Mouse (Mus musculus) E14TG2a.4 (cell line): Measurements from ENCODE around the gene Tldc2.

Experiments used
- H3K27me3 ChIP-seq: 2 replicates; pipeline ENCODE4 v1.6.1; 2014; ENCODE audit warnings: low read length, control low read depth; ENCODE audit not compliant: insufficient read depth
- H3K36me3 ChIP-seq: 2 replicates; pipeline ENCODE4 v1.6.1; 2014; ENCODE audit warnings: low read length, control low read depth; ENCODE audit not compliant: insufficient read depth
- H3K4me1 ChIP-seq: replicated peaks from 2 replicates; pipeline ENCODE4 v1.6.1; 2014; ENCODE audit warnings: low read depth, low read length, control low read depth
- H3K4me3 ChIP-seq: replicated peaks from 2 replicates; pipeline ENCODE4 v1.5.1; 2014; ENCODE audit warnings: mild to moderate bottlenecking, low read length
- H3K9me3 ChIP-seq: 2 replicates; pipeline ENCODE4 v1.6.1; 2014; ENCODE audit warnings: low read length, control low read depth
- CTCF ChIP-seq: conservative IDR thresholded peaks from 2 replicates; pipeline ENCODE4 v1.5.1; 2014; ENCODE audit warnings: low read length
- NANOG ChIP-seq: IDR thresholded peaks from 2 replicates; pipeline ENCODE4 v1.6.1; 2014; ENCODE audit warnings: borderline replicate concordance, low read length, mixed read lengths
- POU5F1 ChIP-seq: IDR thresholded peaks from 2 replicates; pipeline ENCODE4 v1.6.1; 2014; ENCODE audit warnings: low read length, borderline replicate concordance

Gene Tldc2

DNA sequence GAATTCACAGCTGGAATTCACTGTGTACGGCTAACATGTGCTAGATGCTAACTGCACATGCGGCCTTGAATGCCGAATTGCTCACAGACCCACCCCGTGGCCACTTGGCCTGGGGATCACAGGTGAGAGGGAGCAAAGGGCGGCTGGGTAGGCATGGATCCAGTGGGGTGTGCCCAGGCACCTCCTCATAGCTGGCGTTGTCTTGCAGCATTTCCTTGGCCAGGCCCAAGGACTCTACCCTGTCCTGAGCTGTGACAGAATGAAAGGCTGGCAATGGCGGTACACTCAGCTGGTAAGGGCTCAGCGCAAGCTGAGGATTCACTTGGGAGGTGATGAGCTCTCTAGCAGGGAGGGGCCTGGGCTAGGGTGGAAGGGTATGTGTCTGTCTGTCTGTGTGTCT, at the start of gene Tldc2:
Gene Tldc2 (plus strand): TSS at position 260 of the 400 bp plus-strand sequence.
- H3K4me1 ChIP-seq, result peaks cover 12% of the 10 kb centered on the region
- H3K4me3 ChIP-seq, result no peak within 1 kb of the TSS

DNA sequence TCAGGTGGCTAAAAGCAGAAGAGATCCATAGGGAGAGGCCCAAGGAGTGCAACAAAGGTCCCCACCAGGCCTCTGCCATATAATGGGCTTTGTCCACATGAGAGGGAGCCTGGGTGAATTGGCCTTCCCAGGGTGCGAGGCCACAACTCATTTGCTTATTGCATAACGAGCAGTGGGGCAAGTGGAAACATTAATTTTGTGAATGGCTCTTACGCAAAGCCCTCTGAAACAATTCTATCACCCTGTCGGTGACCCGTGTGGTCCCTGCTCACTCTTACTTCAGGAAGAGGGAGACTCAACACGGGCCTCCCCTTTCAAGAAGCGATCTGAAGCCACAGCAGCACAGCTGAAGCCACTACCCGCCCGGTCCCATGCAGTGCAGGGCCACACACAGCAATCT, 49.6 kb upstream of the Tldc2 start:
- TF ChIP-seq CTCF (no peak), POU5F1 (no peak), NANOG (no peak)
- Histone ChIP-seq H3K9me3 (no peaks in the 10 kb centered on the region), H3K36me3 (peaks cover 13% of the 10 kb centered on the region; the same call in 1 of the 2 replicates), H3K27me3 (peaks cover 34% of the 10 kb centered on the region), H3K4me3 (no peak overlapping the region), H3K4me1 (peaks cover 29% of the 10 kb centered on the region)

More for the DNA sequence above, at the start of gene Tldc2:
- Histone ChIP-seq H3K27me3 (peaks cover 70% of the 10 kb centered on the region), H3K9me3 (no peaks in the 10 kb centered on the region), H3K36me3 (no peaks in the 10 kb centered on the region)
- TF ChIP-seq NANOG (no peak), CTCF (no peak), POU5F1 (no peak)

DNA sequence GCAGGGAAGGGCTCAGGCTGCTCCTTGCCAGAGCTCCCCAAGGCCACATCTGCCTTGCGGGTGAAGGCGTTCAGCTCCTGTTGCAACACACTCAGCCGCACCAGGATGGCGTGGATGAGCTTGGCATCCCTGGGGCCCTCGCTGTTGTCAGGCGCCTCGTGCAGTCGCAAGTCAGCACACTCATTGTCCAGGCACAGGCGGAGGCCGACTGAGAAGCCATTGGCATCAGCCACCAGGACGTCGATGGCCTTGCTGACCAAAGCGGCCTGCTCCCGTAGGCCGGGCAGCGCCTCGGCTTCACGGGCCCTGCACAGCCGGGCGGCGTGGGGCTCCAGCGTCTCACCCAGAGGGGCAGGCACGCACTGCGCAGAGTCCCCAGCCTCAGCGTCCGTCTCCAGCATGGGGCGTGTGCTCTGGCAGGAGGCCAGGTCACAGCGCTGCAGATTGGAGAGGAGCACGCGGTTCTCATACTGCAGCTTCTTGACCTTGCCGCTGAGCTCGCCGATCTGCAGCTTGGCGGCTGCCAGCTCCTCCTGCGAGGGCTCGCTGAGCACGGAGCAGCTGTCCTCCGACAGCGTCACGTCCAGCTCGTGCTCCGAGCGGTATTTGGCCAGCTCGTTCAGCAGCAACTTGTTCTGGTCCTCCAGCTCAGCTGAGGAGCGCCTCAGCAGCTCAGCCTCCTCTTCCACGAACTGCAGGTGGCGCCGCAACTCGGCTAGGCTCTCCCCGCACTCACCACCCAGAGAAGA, 46.8 kb upstream of the Tldc2 start:
- no peaks in the 10 kb centered on the region for H3K9me3 ChIP-seq
- peaks cover 29% of the 10 kb centered on the region for H3K4me1 ChIP-seq
- peaks cover 38% of the 10 kb centered on the region for H3K27me3 ChIP-seq
- peak overlapping the region; percentile 75 for H3K4me3 ChIP-seq
- peaks cover 12% of the 10 kb centered on the region; the same call in 1 of the 2 replicates for H3K36me3 ChIP-seq
- TF ChIP-seq POU5F1 (no peak), NANOG (no peak), CTCF (no peak)

DNA sequence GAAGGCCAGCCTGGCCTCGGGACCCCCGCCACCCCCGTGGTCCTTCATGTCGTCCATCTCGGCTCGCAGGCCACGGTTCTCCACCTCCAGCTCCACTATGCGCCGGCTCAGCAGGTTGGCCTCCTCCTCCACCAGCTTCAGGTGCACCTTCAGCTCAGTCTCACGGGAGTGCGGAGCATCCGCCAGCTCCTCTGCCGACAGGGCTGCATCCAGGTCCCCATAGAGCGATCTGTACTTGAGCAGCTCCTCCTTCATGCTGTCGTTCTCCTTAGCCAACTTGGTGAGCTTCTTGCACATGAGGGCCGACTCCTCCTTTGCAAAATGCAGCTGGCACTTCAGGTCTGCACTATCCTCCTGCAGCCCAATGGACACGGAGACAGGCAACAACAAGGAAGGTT, 46.2 kb upstream of the Tldc2 start:
- H3K36me3 ChIP-seq, result 0 out of 2 replicates have a peak, but pooled peaks cover 13% of the 10 kb centered on the region
- H3K9me3 ChIP-seq, result peaks cover 2% of the 10 kb centered on the region
- peak overlapping the region; percentile 75 for H3K4me3 ChIP-seq
- peaks cover 29% of the 10 kb centered on the region for H3K4me1 ChIP-seq
- peaks cover 38% of the 10 kb centered on the region for H3K27me3 ChIP-seq
- TF ChIP-seq NANOG, result no peak

DNA sequence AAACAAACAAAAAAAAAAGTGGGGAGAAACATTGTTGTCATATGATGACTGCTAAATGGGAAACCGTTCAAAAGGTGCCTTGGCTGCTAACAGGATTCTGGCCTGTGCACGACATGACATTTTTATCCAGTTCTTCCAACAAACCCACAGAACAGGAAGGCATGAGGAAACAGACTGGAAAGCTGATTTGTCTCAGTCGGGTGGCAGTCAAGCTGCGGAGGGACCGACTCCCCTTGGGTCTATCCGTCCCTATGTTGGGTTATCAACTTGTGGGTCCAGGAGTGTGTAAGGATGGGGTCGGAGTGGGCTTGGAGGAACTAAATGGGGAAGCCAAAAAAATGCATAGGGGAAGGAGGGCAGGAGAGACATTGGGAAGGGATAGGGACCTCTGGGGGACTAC, 45.4 kb upstream of the Tldc2 start:
- no peak overlapping the region for H3K4me3 ChIP-seq
- peaks cover 38% of the 10 kb centered on the region for H3K27me3 ChIP-seq
- no peak for TF ChIP-seq CTCF
- no peak for TF ChIP-seq POU5F1
- TF ChIP-seq NANOG, result no peak
- H3K9me3 ChIP-seq, result peaks cover 6% of the 10 kb centered on the region
- 0 out of 2 replicates have a peak, but pooled peaks cover 13% of the 10 kb centered on the region for H3K36me3 ChIP-seq
- H3K4me1 ChIP-seq, result peaks cover 29% of the 10 kb centered on the region

DNA sequence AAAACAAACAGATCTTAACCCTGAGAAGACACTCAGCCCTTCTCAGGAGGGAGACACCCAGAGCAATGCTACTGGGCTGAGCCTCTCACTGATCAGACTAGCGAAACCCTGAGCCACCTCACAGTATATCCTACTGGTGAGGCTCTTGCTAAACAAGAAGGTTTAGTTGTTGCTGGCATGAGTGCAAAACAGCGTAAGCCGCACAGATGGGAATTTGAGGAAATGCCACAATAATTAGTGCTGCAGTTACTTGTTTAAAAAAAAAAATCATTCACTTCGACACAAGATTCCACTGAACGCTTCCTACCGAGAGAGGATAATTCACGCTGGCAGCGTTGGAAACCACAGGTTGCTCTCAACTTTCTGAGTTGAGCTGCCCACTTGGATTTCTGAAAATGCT, 43.3 kb upstream of the Tldc2 start:
- H3K9me3 ChIP-seq, result peaks cover 6% of the 10 kb centered on the region
- peaks cover 22% of the 10 kb centered on the region for H3K4me1 ChIP-seq
- peaks cover 33% of the 10 kb centered on the region for H3K27me3 ChIP-seq
- no peak overlapping the region for H3K4me3 ChIP-seq
- no peak for TF ChIP-seq CTCF
- no peak for TF ChIP-seq NANOG
- no peak for TF ChIP-seq POU5F1
- 0 out of 2 replicates have a peak, but pooled peaks cover 13% of the 10 kb centered on the region for H3K36me3 ChIP-seq

DNA sequence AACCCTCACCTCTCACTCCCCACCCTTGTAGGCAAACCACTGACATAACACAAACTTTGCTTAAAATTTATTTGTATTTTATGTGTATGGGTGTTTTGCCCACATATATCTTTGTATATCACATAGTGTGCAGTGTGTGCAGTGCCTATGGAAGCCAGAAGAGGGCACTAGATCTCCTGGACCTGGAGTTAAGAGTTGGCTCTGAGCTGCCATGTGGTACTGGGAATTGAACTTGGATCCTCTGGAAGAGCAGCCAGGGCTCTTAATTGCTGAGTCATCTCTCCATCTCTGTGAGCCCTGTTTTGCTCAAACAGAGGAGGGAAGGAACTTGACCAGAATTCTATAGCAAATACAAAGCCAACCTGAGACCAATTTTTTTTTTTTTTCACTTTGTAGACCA, 42.9 kb upstream of the Tldc2 start:
- peaks cover 26% of the 10 kb centered on the region for H3K4me1 ChIP-seq
- TF ChIP-seq NANOG, result no peak
- peak; percentile 92 for TF ChIP-seq CTCF
- H3K9me3 ChIP-seq, result peaks cover 6% of the 10 kb centered on the region
- H3K4me3 ChIP-seq, result no peak overlapping the region
- peaks cover 33% of the 10 kb centered on the region for H3K27me3 ChIP-seq
- 0 out of 2 replicates have a peak, but pooled peaks cover 13% of the 10 kb centered on the region for H3K36me3 ChIP-seq

DNA sequence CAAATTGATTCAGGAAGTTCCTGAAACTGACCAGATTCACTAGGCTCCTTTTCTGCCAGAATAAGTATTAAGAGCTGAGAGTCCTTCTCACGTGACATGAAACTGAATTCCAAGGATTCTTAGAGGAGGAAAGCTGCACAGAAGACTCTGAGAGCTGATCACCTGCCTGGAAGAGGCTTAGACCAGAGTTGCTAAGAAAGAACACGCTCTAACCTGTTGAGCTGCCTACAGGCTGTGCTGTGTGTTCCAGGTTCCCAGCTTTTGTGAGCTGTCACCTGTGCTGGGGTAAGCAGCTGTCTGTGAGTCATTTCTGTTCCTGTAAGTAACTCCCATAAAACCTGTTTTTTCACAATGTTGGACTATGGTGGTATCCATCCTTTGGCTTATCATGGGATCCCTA, 40.9 kb upstream of the Tldc2 start:
- Histone ChIP-seq H3K27me3 (peaks cover 14% of the 10 kb centered on the region), H3K4me3 (no peak overlapping the region), H3K9me3 (peaks cover 6% of the 10 kb centered on the region), H3K36me3 (0 out of 2 replicates have a peak, but pooled peaks cover 10% of the 10 kb centered on the region), H3K4me1 (peaks cover 18% of the 10 kb centered on the region)
- TF ChIP-seq POU5F1 (no peak), NANOG (no peak), CTCF (no peak)
